Mouse (Mus musculus) brain, embryonic 18.5 days (tissue): Measurements from ENCODE around the gene Ckap4.

Experiments
- DNase-seq: peaks from one replicate; pipeline ENCODE4 v3.0.0-alpha.2; 2012; ENCODE audit warnings: low read depth, low spot score

Gene Ckap4

GRCm38 (mm10) chr10:84533912-84534671 is at the start of gene Ckap4:
Ckap4 (minus strand) TSS chr10:84534062.
- no peak for DNase-seq

- no peak for DNase-seq
Measured at GRCm38 (mm10) chr10:84582236-84582635, 48.4 kb upstream of the Ckap4 start.

GRCm38 (mm10) chr10:84581191-84581590 is 47.3 kb upstream of the Ckap4 start:
- DNase-seq, result no peak

- no peak for DNase-seq
Measured at GRCm38 (mm10) chr10:84579527-84579926, 45.7 kb upstream of the Ckap4 start.

GRCm38 (mm10) chr10:84578738-84579137 is 44.9 kb upstream of the Ckap4 start:
- DNase-seq, result no peak

- DNase-seq, result no peak
Measured at GRCm38 (mm10) chr10:84577071-84577727, 43.3 kb upstream of the Ckap4 start.

GRCm38 (mm10) chr10:84576395-84577070 is 42.7 kb upstream of the Ckap4 start, which contains the start of gene Tcp11l2:
Tcp11l2 (plus strand) TSS chr10:84576626.
- DNase-seq, result peak; percentile 86

- no peak for DNase-seq
Measured at GRCm38 (mm10) chr10:84576029-84576394, 42.1 kb upstream of the Ckap4 start.

GRCm38 (mm10) chr10:84573671-84574420 is 40.0 kb upstream of the Ckap4 start:
- no peak for DNase-seq

- no peak for DNase-seq
Measured at GRCm38 (mm10) chr10:84571052-84571639, 37.3 kb upstream of the Ckap4 start.

GRCm38 (mm10) chr10:84564427-84564826 is 30.6 kb upstream of the Ckap4 start:
- DNase-seq, result no peak

GRCm38 (mm10) chr10:84562567-84563554 is 29.0 kb upstream of the Ckap4 start:
- no peak for DNase-seq

- DNase-seq, result no peak
Measured at GRCm38 (mm10) chr10:84562121-84562520, 28.3 kb upstream of the Ckap4 start.

GRCm38 (mm10) chr10:84559986-84560385 is 26.1 kb upstream of the Ckap4 start:
- no peak for DNase-seq

- DNase-seq, result no peak
Measured at GRCm38 (mm10) chr10:84558511-84558910, 24.6 kb upstream of the Ckap4 start.

GRCm38 (mm10) chr10:84556120-84556519 is 22.3 kb upstream of the Ckap4 start:
- DNase-seq, result no peak

- no peak for DNase-seq
Measured at GRCm38 (mm10) chr10:84554291-84555009, 20.6 kb upstream of the Ckap4 start.

- DNase-seq, result no peak
Measured at GRCm38 (mm10) chr10:84552477-84552876, 18.6 kb upstream of the Ckap4 start.

GRCm38 (mm10) chr10:84551846-84552245 is 18.0 kb upstream of the Ckap4 start:
- DNase-seq, result no peak

- no peak for DNase-seq
Measured at GRCm38 (mm10) chr10:84549920-84550293, 16.0 kb upstream of the Ckap4 start.
